Mouse (Mus musculus) bone marrow, adult 2 months (tissue): ENCODE results near the gene Snapc4.

Experiments
- CTCF ChIP-seq: fragments of 200-500 bp; IDR thresholded peaks from 2 replicates; pipeline ENCODE4 v1.5.1; 2011; ENCODE audit warnings: low read length, control low read depth; ENCODE audit not compliant: control insufficient read depth, insufficient read depth
- POLR2A ChIP-seq: fragments of 200-500 bp; IDR thresholded peaks from 2 replicates; pipeline ENCODE4 v1.6.1; 2011; ENCODE audit warnings: low read depth, mild to moderate bottlenecking, control low read depth, low read length, borderline replicate concordance; ENCODE audit not compliant: control insufficient read depth

- TF ChIP-seq POLR2A (no peak), CTCF (no peak)
Measured at GRCm38 (mm10) chr2:26409362-26409761, 28.9 kb upstream of the Snapc4 start.
